Mouse (Mus musculus) gastrocnemius, adult 18-20 months (tissue): ENCODE measurements around the gene Hs6st1. TPM values are rescaled to one million over a fixed set of nuclear protein-coding genes. Genes with fewer than 3 reads are reported as not detected.

ENCODE experiments used
- DNase-seq: peaks from one replicate; pipeline ENCODE4 v3.0.0; 2021; ENCODE audit warnings: low spot score
- microRNA-seq: library from miRNA; unstranded; fragments of <30 nt; microRNA quantifications from one replicate; pipeline ENCODE4 v1.2.0, GENCODE M21; 2021
- total RNA-seq, 2 experiments: library from RNA; stranded (reverse); gene quantifications; 2 replicates each; pipeline ENCODE4 v1.2.3; 2021

Gene Hs6st1
- total RNA-seq, 2 experiments from 2014 or later = 19.7 to 22.0 TPM

GRCm38 (mm10) chr1:36129126-36129525, 60.9 kb downstream of the Hs6st1 start:
- DNase-seq = no peak

- no peak for DNase-seq
Observed at GRCm38 (mm10) chr1:36129881-36130280, 61.7 kb downstream of the Hs6st1 start.

DNA sequence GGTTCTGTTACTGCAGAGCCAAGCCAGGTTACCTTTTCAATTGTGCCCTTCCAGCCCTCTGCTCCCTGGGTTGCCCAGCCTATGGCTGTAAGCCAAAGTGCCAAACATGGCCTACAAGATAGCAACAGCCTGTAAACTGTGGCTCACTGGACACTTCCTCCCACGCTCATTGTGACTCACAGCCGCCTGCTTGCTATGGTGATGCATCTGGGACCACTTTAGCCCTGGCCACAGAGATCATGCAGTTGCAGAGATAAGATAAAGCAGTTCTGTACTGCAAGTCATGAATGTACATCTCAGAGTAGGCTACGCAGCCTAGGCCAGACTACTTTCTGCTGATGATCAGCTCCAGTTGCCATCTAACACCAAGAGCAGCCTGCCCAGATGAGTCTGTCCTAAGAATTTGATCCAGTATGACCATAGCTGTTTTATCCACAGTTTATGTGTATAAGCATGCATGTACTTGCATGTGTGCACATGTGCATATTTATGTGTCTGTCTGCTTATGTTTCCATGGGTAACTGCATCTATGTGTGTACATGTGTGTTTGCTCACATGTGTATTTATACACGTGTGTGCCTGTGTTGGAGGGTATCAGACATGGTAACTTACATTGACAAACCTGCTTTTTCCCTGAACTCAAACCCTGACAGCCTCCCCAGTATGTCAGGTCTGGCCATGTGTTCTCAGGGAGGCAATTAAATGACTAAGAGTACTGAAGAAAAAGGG, 62.3 kb downstream of the Hs6st1 start:
- no peak for DNase-seq

GRCm38 (mm10) chr1:36131154-36131553, 63.0 kb downstream of the Hs6st1 start:
- DNase-seq = no peak

DNA sequence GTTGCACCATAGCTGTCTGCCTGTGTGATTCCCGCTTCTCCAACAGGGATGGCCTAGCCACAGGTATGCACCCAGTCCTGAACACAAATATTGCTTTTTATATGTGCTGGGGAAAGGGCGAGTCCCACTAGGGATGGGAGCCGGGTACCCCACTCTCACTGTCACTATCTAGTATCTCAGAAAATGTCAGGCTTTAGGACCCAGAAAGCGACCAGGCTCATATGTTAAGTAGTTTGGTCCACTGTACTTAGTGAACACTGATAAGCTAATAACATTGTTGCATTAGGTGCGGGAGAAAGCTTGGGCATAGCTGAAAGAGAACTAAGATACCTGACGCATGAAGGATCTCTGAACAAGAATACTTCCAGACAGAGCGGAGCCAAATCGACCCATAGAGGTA, 63.6 kb downstream of the Hs6st1 start:
- no peak for DNase-seq

- no peak for DNase-seq
Observed at GRCm38 (mm10) chr1:36132211-36132610, 64.0 kb downstream of the Hs6st1 start.

DNA sequence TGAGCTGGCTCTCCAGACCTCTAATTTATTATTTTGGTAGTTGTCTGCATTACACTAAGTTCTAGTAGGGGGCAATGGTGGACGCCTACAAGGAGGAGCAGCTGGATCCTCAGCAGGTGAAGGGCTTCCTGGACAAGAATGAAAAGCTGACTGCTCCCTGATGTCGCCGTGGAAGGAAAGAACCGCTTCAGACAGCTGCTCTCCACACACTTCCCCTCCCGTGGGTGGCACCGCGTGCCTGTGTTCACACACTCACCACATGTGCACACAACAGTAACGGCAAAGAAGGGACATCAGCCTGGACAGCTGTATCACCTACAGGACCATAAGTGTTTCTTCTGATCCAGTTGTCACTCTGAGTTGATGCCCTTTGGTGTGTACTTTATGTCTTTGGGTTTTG, 64.8 kb downstream of the Hs6st1 start:
- no peak for DNase-seq

DNA sequence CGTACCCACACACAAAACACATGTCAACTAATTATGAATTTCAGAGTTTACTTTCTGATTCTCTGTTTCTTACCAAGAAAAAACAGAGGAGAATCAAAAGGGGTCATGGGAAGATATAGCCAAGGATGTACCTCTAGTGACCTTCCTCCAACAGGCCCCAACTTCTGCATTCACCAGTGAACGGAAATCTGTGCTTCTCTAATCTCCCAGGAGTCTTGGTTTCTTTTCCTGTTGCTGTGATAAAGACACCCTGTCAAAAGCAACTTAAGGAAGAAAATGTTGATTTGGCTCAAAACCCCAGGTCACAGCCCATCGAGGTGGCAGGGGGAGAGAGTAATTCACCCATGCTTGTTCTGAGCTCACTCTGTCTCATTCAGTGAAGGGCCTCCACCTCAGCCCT, 65.4 kb downstream of the Hs6st1 start:
- DNase-seq = no peak

DNA sequence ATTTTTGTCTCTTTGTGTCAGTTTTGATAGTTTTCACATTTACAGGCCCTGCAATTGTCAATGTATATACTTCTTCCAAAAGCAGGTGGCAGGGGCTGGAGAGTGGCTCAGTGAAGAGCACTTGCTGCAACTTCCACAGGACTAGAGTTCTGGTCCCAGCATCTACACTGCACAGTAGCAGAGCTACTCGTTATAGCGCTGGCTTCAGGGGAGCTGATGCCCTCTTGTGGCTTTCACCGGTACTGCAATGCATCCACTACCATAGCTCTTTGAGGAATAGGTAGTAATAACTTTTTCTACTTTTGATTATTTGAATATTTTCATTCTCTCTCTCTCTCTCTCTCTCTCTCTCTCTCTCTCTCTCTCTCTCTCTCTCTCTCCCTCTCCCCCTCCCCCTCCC, 66.4 kb downstream of the Hs6st1 start:
- peak; percentile 75 for DNase-seq

DNA sequence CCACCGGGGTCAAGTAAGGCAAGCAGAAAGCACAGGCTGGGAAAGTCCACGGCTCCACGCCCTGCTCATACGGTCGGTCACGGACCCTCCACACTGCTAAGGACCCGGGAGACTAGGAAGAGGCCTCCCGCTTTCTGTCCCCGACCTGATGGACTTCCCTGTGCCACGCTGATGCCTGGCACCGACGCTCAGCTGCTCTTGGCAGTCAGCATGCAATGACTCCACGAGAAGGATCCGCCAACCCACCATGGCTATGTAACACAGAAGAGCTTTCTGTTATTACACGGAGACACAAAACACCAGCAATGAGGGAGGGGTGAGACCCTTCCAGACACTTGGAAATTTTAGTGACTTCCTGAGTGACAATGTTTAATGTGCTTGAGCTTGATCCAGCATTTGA, 72.1 kb downstream of the Hs6st1 start:
- DNase-seq = no peak

DNA sequence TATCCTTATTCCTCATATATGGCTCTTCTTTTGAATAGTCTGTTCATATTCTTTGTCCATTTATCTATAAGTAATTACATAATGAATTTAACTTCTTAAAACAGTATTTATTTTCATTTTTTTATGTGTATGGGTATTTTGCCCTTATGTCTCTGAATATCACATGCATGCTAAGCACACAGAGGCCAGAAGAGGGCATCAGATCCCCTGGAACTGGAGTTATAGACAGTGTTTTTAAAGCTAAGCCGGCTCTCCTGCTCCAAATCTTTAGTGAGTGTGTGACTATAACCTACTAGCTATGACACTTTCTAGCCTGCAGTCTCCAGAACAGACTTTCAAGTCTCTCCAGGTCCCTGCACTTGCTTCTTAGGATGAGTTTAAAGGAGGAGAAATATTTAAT, 76.8 kb downstream of the Hs6st1 start:
- peak; percentile 39 for DNase-seq

- no peak for DNase-seq
Observed at GRCm38 (mm10) chr1:36148809-36149208, 80.6 kb downstream of the Hs6st1 start.

GRCm38 (mm10) chr1:36149411-36149810, 81.2 kb downstream of the Hs6st1 start:
- DNase-seq = peak; percentile 27

Small RNAs within 50 kb of the gene (microRNA-seq; reads per million reads assigned to microRNA genes)
- 1.4 reads per million for gene Mir6897

Other genes with a start within 250 kb of the Hs6st1 start
- 10 to 100 TPM; 28.1 to 29.3 TPM for gene Uggt1, start 176.3 kb downstream of the Hs6st1 start, total RNA-seq
- gene Neurl3, start 206.3 kb downstream of the Hs6st1 start, total RNA-seq = under 1 TPM; 0.30 to 0.66 TPM
- gene Arid5a, start 239.3 kb downstream of the Hs6st1 start, total RNA-seq = 10 to 100 TPM in 1 of 2 experiments, 1 to 10 TPM in 1; 6.3 to 15.4 TPM